In the genomic region with DNA sequence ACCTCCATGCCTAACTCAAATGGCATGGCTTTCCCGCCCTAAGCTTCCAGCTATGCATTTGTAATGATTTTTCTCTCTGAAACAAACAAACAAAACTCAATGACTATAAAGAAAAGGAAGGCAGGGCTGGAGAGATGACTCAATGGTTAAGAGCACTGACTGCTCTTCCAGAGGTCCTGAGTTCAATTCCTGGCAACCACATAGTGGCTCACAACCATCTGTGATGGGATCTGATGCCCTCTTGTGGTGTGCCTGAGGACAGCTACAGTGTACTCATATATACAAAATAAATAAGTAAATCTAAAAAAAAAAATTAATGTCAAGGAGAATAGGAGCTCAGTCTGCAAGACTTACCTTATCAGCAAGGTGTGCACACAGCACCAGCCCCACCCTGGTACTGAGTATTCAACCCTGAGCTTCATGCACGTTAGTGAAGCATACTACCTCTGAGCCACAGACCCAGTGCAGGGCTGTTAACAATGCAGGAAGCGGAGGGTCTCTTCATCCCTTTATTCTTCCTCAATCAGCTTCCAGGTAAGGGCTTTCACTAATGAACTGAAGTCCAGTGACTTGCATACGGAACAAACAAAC, we compare ENCODE assay signal across 27 mouse cellular contexts. TPM values are rescaled to one million over a fixed set of nuclear protein-coding genes. Genes with fewer than 3 reads are reported as not detected.
"Had no signal": no experiment of that assay in that cellular context is flagged by ENCODE, and none has a peak within 500 bp of the region (broad histone marks: within the 10 kb centered on the region; RNA-seq: fewer than 3 reads in every experiment).

No protein-coding gene starts in this region.

- H3K9ac ChIP-seq: heart, embryonic 13.5 days; heart, embryonic 15.5 days; hindbrain, embryonic 13.5 days; hindbrain, embryonic 15.5 days; intestine, embryonic 15.5 days; limb, embryonic 12.5 days; liver, embryonic 13.5 days; liver, embryonic 15.5 days had no signal

- H3K27me3 ChIP-seq: heart, embryonic 13.5 days; heart, embryonic 15.5 days; hindbrain, embryonic 13.5 days; hindbrain, embryonic 15.5 days; intestine, embryonic 15.5 days; limb, embryonic 12.5 days; liver, embryonic 13.5 days; liver, embryonic 15.5 days had no signal

- H3K27ac ChIP-seq: gastrocnemius, adult 2 months; heart, embryonic 10.5 days; heart, embryonic 13.5 days; heart, embryonic 15.5 days; hindbrain, embryonic 10.5 days; hindbrain, embryonic 13.5 days; hindbrain, embryonic 15.5 days; intestine, embryonic 15.5 days; limb, embryonic 10.5 days; limb, embryonic 12.5 days; liver, embryonic 13.5 days; liver, embryonic 15.5 days had no signal

- H3K9me3 ChIP-seq: heart, embryonic 10.5 days; heart, embryonic 13.5 days; heart, embryonic 15.5 days; hindbrain, embryonic 10.5 days; hindbrain, embryonic 13.5 days; hindbrain, embryonic 15.5 days; intestine, embryonic 15.5 days; limb, embryonic 10.5 days; limb, embryonic 12.5 days; liver, embryonic 13.5 days; liver, embryonic 15.5 days had no signal

- DNase-seq: gastrocnemius, adult 2 months; gastrocnemius, postnatal 10 days; gastrocnemius, postnatal 25 days; heart, postnatal 14 days; heart, postnatal 4 days; kidney, adult 18-20 months; kidney, adult 8-10 months; kidney, postnatal 10 days; kidney, postnatal 25 days; kidney, postnatal 4 days; liver; liver, embryonic 13.5 days had no signal

- ATAC-seq: forebrain, embryonic 16.5 days; inflammation-experienced regulatory T-cells, adult 6 months; intestine, embryonic 15.5 days; intestine, postnatal 0 days had no signal

- H3K4me2 ChIP-seq: heart, embryonic 13.5 days; heart, embryonic 15.5 days; hindbrain, embryonic 13.5 days; hindbrain, embryonic 15.5 days; intestine, embryonic 15.5 days; limb, embryonic 12.5 days; liver, embryonic 11.5 days; liver, embryonic 13.5 days; liver, embryonic 15.5 days had no signal

- H3K4me3 ChIP-seq: gastrocnemius, adult 2 months; heart, embryonic 10.5 days; heart, embryonic 13.5 days; heart, embryonic 15.5 days; hindbrain, embryonic 10.5 days; hindbrain, embryonic 13.5 days; hindbrain, embryonic 15.5 days; intestine, embryonic 15.5 days; limb, embryonic 10.5 days; limb, embryonic 12.5 days; liver, embryonic 13.5 days; liver, embryonic 15.5 days had no signal

- H3K36me3 ChIP-seq: heart, embryonic 10.5 days; heart, embryonic 13.5 days; heart, embryonic 15.5 days; hindbrain, embryonic 10.5 days; hindbrain, embryonic 13.5 days; hindbrain, embryonic 15.5 days; intestine, embryonic 15.5 days; limb, embryonic 10.5 days; limb, embryonic 12.5 days; liver, embryonic 13.5 days; liver, embryonic 15.5 days had no signal

- H3K4me1 ChIP-seq: heart, embryonic 15.5 days; hindbrain, embryonic 10.5 days; hindbrain, embryonic 13.5 days; hindbrain, embryonic 15.5 days; intestine, embryonic 15.5 days; liver, embryonic 13.5 days; liver, embryonic 15.5 days had no signal

RNA-seq across cellular contexts. Expression of a gene that starts 12.9 kb away (rescaled TPM):
- total RNA-seq: granulocyte monocyte progenitor cell, adult 5-6 weeks had no signal
- polyA plus RNA-seq: inflammation-experienced regulatory T-cells, adult 6 months had no signal
